Mouse (Mus musculus) ovary, postnatal 36 days (tissue): ENCODE data around the gene Ssh1.
A peak's percentile ranks its signal among the peaks of the same experiment; 100 is the strongest.

Source experiments
- DNase-seq: peaks from one replicate; pipeline ENCODE4 v3.0.0; 2022; ENCODE audit warnings: low spot score, mixed read lengths

The Ssh1 gene

GRCm38 (mm10) chr5:113993487-113994465 is at the start of gene Ssh1:
TSS of gene Ssh1 (minus strand) at chr5:113993894.
- DNase-seq = peak; percentile 93

- DNase-seq = peak; percentile 22
These were observed 47.7 kb upstream of the Ssh1 start for GRCm38 (mm10) chr5:114041327-114041930.

- no peak for DNase-seq
These were observed 47.2 kb upstream of the Ssh1 start for GRCm38 (mm10) chr5:114040911-114041310.

GRCm38 (mm10) chr5:114040508-114040907 is 46.8 kb upstream of the Ssh1 start:
- no peak for DNase-seq

- no peak for DNase-seq
These were observed 41.4 kb upstream of the Ssh1 start for GRCm38 (mm10) chr5:114035111-114035510.

GRCm38 (mm10) chr5:114034393-114034792 is 40.7 kb upstream of the Ssh1 start:
- no peak for DNase-seq

- DNase-seq = no peak
These were observed 38.6 kb upstream of the Ssh1 start for GRCm38 (mm10) chr5:114032161-114032763.

GRCm38 (mm10) chr5:114030652-114031051 is 37.0 kb upstream of the Ssh1 start:
- no peak for DNase-seq

GRCm38 (mm10) chr5:114028111-114028510 is 34.4 kb upstream of the Ssh1 start:
- no peak for DNase-seq

- no peak for DNase-seq
These were observed 33.7 kb upstream of the Ssh1 start for GRCm38 (mm10) chr5:114027217-114027944.

GRCm38 (mm10) chr5:114024885-114025284 is 31.2 kb upstream of the Ssh1 start:
- no peak for DNase-seq

- DNase-seq = no peak
These were observed 30.7 kb upstream of the Ssh1 start for GRCm38 (mm10) chr5:114024390-114024789.

GRCm38 (mm10) chr5:114015121-114015520 is 21.4 kb upstream of the Ssh1 start:
- DNase-seq = peak; percentile 26

GRCm38 (mm10) chr5:114009049-114009448 is 15.4 kb upstream of the Ssh1 start:
- no peak for DNase-seq

- no peak for DNase-seq
These were observed 14.2 kb upstream of the Ssh1 start for GRCm38 (mm10) chr5:114007753-114008453.

- DNase-seq = no peak
These were observed 13.3 kb upstream of the Ssh1 start for GRCm38 (mm10) chr5:114006974-114007373.

- DNase-seq = no peak
These were observed 11.4 kb upstream of the Ssh1 start for GRCm38 (mm10) chr5:114005100-114005499.

- DNase-seq = no peak
These were observed 10.9 kb upstream of the Ssh1 start for GRCm38 (mm10) chr5:114004573-114004972.

- DNase-seq = no peak
These were observed 9.8 kb upstream of the Ssh1 start, which contains the start of gene Dao for GRCm38 (mm10) chr5:114003542-114003941. TSS of gene Dao (plus strand) at chr5:114003703.

GRCm38 (mm10) chr5:113999382-113999781 is 5.7 kb upstream of the Ssh1 start:
- DNase-seq = no peak

- DNase-seq = no peak
These were observed 2.8 kb upstream of the Ssh1 start for GRCm38 (mm10) chr5:113996458-113996857.
